In the genomic region with DNA sequence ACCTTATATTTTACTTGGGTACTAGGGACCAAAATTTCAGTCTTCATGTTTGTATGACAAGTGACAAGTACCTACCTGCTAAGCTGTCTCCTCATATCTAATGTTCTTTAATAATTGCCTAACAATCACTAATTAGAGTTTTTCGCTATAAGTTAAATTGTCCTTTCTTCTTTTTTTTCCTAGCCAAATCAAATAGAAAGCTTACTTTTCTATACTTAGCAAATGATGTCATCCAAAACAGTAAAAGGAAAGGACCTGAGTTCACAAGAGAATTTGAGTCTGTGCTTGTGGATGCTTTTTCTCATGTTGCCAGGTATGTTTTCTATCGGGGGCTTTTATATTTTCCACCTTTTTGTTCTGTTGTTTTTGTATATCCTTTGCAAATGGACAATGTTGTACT, we compare ENCODE assay signal across 33 mouse cellular contexts.
"Had no signal": no experiment of that assay in that cellular context is flagged by ENCODE, and none has a peak within 500 bp of the region (broad histone marks: within the 10 kb centered on the region; RNA-seq: fewer than 3 reads in every experiment).

No protein-coding gene starts in this region.

- H3K27me3 ChIP-seq: heart, embryonic 15.5 days; hindbrain, embryonic 12.5 days; hindbrain, embryonic 13.5 days; hindbrain, embryonic 15.5 days; intestine, embryonic 15.5 days; kidney, embryonic 15.5 days had no signal

- ATAC-seq: hindbrain, embryonic 16.5 days; hindbrain, postnatal 0 days; inflammation-experienced regulatory T-cells, adult 6 months; intestine, embryonic 15.5 days; intestine, embryonic 16.5 days; intestine, postnatal 0 days had no signal

- H3K9me3 ChIP-seq: heart, embryonic 10.5 days; heart, embryonic 15.5 days; hindbrain, embryonic 10.5 days; hindbrain, embryonic 12.5 days; hindbrain, embryonic 13.5 days; hindbrain, embryonic 15.5 days; intestine, embryonic 15.5 days; kidney, embryonic 15.5 days had no signal

- DNase-seq: heart, postnatal 10 days; heart, postnatal 14 days; heart, postnatal 36 days; heart, postnatal 4 days; kidney, adult 11 months; kidney, adult 18-20 months; kidney, adult 2 months; kidney, adult 8-10 months; kidney, adult 9 months; kidney, postnatal 10 days; kidney, postnatal 14 days; kidney, postnatal 25 days; kidney, postnatal 36 days; kidney, postnatal 4 days; layer of hippocampus, adult 9-11 months; layer of hippocampus, postnatal 36 days had no signal

- H3K4me3 ChIP-seq: heart, embryonic 10.5 days; heart, embryonic 15.5 days; hindbrain, embryonic 10.5 days; hindbrain, embryonic 12.5 days; hindbrain, embryonic 13.5 days; hindbrain, embryonic 15.5 days; intestine, embryonic 15.5 days; kidney, embryonic 15.5 days; layer of hippocampus, adult 2 months; left cerebral cortex, adult 2 months had no signal

- H3K9ac ChIP-seq: heart, embryonic 15.5 days; hindbrain, embryonic 12.5 days; hindbrain, embryonic 13.5 days; hindbrain, embryonic 14.5 days; hindbrain, embryonic 15.5 days; intestine, embryonic 15.5 days; kidney, embryonic 15.5 days had no signal

- H3K27ac ChIP-seq: heart, embryonic 10.5 days; heart, embryonic 15.5 days; hindbrain, embryonic 10.5 days; hindbrain, embryonic 12.5 days; hindbrain, embryonic 13.5 days; hindbrain, embryonic 14.5 days; hindbrain, embryonic 15.5 days; hindbrain, postnatal 0 days; intestine, embryonic 15.5 days; kidney, embryonic 15.5 days; kidney, postnatal 0 days; layer of hippocampus, adult 2 months; left cerebral cortex, adult 2 months had no signal

- H3K4me2 ChIP-seq: heart, embryonic 15.5 days; hindbrain, embryonic 12.5 days; hindbrain, embryonic 13.5 days; hindbrain, embryonic 14.5 days; hindbrain, embryonic 15.5 days; intestine, embryonic 15.5 days; kidney, embryonic 15.5 days had no signal
